Mouse (Mus musculus): ENCODE data around the gene Gripap1. TPM values are rescaled to one million over a fixed set of nuclear protein-coding genes. Genes with fewer than 3 reads are reported as not detected.

Gripap1 gene
- polyA plus RNA-seq, 1 experiment: 30.3 TPM

GRCm38 (mm10) chrX:7765764-7766163 is 23.8 kb upstream of the Gripap1 start:
- peak; percentile 43 for DNase-seq
- TF ChIP-seq POLR2A (IDR thresholded peaks at IDR 0.05; ENCODE audit: low read depth, low read length) (no peak), CTCF (conservative IDR thresholded peaks at IDR 0.05; ENCODE audit: insufficient read depth, insufficient read length, low read depth, low read length) (no peak)
- Histone ChIP-seq H3K4me3 (ENCODE audit: insufficient read depth, low read depth, low read length) (peak overlapping the region; percentile 38; the same call in 1 of the 2 replicates), H3K4me1 (ENCODE audit: control insufficient read depth, insufficient read depth, low read length) (peaks cover 3% of the 10 kb centered on the region; the same call in 1 of the 2 replicates), H3K27ac (ENCODE audit: insufficient read depth, low read depth, low read length) (peak overlapping the region; percentile 1; the same call in 1 of the 2 replicates), H3K27me3 (replicated peaks; ENCODE audit: control insufficient read depth, insufficient read depth, low read length) (no peaks in the 10 kb centered on the region), H3K36me3 (ENCODE audit: control insufficient read depth, insufficient read depth, low read length) (no peaks in the 10 kb centered on the region)
- WGBS: 6% methylated on average over 11 of the region's 11 CpGs

DNA sequence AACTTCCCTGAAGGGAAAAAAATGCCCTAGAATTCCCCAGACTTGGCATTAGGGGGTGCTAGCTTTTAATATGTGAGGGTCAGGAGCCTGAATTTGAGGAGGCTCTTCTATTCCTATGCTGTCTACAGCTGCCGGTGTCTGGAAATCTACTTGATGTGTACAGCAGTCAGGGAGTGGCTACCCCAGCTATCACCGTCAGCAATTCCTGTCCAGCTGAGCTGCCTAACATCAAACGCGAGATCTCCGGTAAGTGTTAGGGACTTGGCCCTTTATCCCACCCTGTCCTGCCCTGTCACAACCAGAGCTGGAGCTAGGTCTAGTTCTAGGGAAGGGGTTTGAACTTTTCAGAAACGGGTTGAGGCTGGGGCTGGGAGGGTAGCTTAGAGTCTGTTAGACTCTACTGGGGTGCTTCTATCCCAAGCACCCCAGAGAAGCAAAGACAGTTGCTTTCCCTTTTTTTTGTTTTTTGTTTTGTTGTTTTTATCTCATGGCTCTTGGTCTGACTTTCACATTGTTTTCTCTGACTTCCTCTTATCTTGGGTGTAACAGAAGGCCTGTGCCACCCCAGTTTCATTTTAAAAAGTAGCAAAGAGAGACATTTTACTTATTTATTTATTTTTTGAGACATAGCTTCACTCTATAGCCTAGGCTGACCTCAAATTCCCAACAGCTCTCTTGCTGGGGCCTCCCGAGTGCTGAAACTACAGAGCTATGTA is 20.1 kb upstream of the Gripap1 start:
- Histone ChIP-seq H3K36me3 (ENCODE audit: control insufficient read depth, insufficient read depth, low read length) (no peaks in the 10 kb centered on the region), H3K27me3 (replicated peaks; ENCODE audit: control insufficient read depth, insufficient read depth, low read length) (no peaks in the 10 kb centered on the region), H3K27ac (ENCODE audit: insufficient read depth, low read depth, low read length) (no peak overlapping the region), H3K4me3 (ENCODE audit: insufficient read depth, low read depth, low read length) (no peak overlapping the region), H3K4me1 (ENCODE audit: control insufficient read depth, insufficient read depth, low read length) (no peaks in the 10 kb centered on the region)
- DNase-seq: no peak
- no peak for TF ChIP-seq POLR2A (IDR thresholded peaks at IDR 0.05; ENCODE audit: low read depth, low read length)
- no peak for TF ChIP-seq CTCF (conservative IDR thresholded peaks at IDR 0.05; ENCODE audit: insufficient read depth, insufficient read length, low read depth, low read length)
- WGBS: 91% methylated on average over 7 of the region's 7 CpGs

GRCm38 (mm10) chrX:7772766-7773165 is 16.8 kb upstream of the Gripap1 start:
- no peaks in the 10 kb centered on the region for H3K4me1 ChIP-seq (ENCODE audit: control insufficient read depth, insufficient read depth, low read length)
- TF ChIP-seq CTCF (conservative IDR thresholded peaks at IDR 0.05; ENCODE audit: insufficient read depth, insufficient read length, low read depth, low read length) (peak; percentile 38), POLR2A (IDR thresholded peaks at IDR 0.05; ENCODE audit: low read depth, low read length) (no peak)
- H3K4me3 ChIP-seq (ENCODE audit: insufficient read depth, low read depth, low read length): no peak overlapping the region
- H3K36me3 ChIP-seq (ENCODE audit: control insufficient read depth, insufficient read depth, low read length): no peaks in the 10 kb centered on the region
- DNase-seq: peak; percentile 11
- no peak overlapping the region for H3K27ac ChIP-seq (ENCODE audit: insufficient read depth, low read depth, low read length)
- no peaks in the 10 kb centered on the region for H3K27me3 ChIP-seq (replicated peaks; ENCODE audit: control insufficient read depth, insufficient read depth, low read length)
- 47% methylated on average over 2 of the region's 2 CpGs for WGBS

- Histone ChIP-seq H3K27me3 (replicated peaks; ENCODE audit: control insufficient read depth, insufficient read depth, low read length) (no peaks in the 10 kb centered on the region), H3K36me3 (ENCODE audit: control insufficient read depth, insufficient read depth, low read length) (no peaks in the 10 kb centered on the region), H3K4me3 (ENCODE audit: insufficient read depth, low read depth, low read length) (no peak overlapping the region), H3K27ac (ENCODE audit: insufficient read depth, low read depth, low read length) (no peak overlapping the region), H3K4me1 (ENCODE audit: control insufficient read depth, insufficient read depth, low read length) (no peaks in the 10 kb centered on the region; the same call in 1 of the 2 replicates)
- TF ChIP-seq POLR2A (IDR thresholded peaks at IDR 0.05; ENCODE audit: low read depth, low read length) (no peak), CTCF (conservative IDR thresholded peaks at IDR 0.05; ENCODE audit: insufficient read depth, insufficient read length, low read depth, low read length) (no peak)
- WGBS: 84% methylated on average over 9 of the region's 9 CpGs
- DNase-seq: no peak
Measured at GRCm38 (mm10) chrX:7775501-7776205, 13.9 kb upstream of the Gripap1 start.

GRCm38 (mm10) chrX:7776329-7777082 is 13.1 kb upstream of the Gripap1 start:
- peak; percentile 55 for DNase-seq
- Histone ChIP-seq H3K36me3 (ENCODE audit: control insufficient read depth, insufficient read depth, low read length) (no peaks in the 10 kb centered on the region), H3K4me3 (ENCODE audit: insufficient read depth, low read depth, low read length) (no peak overlapping the region), H3K4me1 (ENCODE audit: control insufficient read depth, insufficient read depth, low read length) (no peaks in the 10 kb centered on the region; the same call in 1 of the 2 replicates), H3K27me3 (replicated peaks; ENCODE audit: control insufficient read depth, insufficient read depth, low read length) (no peaks in the 10 kb centered on the region), H3K27ac (ENCODE audit: insufficient read depth, low read depth, low read length) (no peak overlapping the region)
- TF ChIP-seq POLR2A (IDR thresholded peaks at IDR 0.05; ENCODE audit: low read depth, low read length): no peak
- peak; percentile 70 for TF ChIP-seq CTCF (conservative IDR thresholded peaks at IDR 0.05; ENCODE audit: insufficient read depth, insufficient read length, low read depth, low read length)
- 41% methylated on average over 8 of the region's 8 CpGs for WGBS

- TF ChIP-seq CTCF (conservative IDR thresholded peaks at IDR 0.05; ENCODE audit: insufficient read depth, insufficient read length, low read depth, low read length) (no peak), POLR2A (IDR thresholded peaks at IDR 0.05; ENCODE audit: low read depth, low read length) (no peak)
- 42% methylated on average over 7 of the region's 7 CpGs for WGBS
- H3K27ac ChIP-seq (ENCODE audit: insufficient read depth, low read depth, low read length): no peak overlapping the region
- DNase-seq: no peak
- H3K4me1 ChIP-seq (ENCODE audit: control insufficient read depth, insufficient read depth, low read length): no peaks in the 10 kb centered on the region; the same call in 1 of the 2 replicates
- no peak overlapping the region for H3K4me3 ChIP-seq (ENCODE audit: insufficient read depth, low read depth, low read length)
- no peaks in the 10 kb centered on the region for H3K27me3 ChIP-seq (replicated peaks; ENCODE audit: control insufficient read depth, insufficient read depth, low read length)
- H3K36me3 ChIP-seq (ENCODE audit: control insufficient read depth, insufficient read depth, low read length): no peaks in the 10 kb centered on the region
Measured at GRCm38 (mm10) chrX:7778450-7779244, 10.9 kb upstream of the Gripap1 start.

Measured in kidney, adult 2 months (tissue).